Mouse (Mus musculus) ES-Bruce4 (cell line): ENCODE measurements around the gene Tle3.

Experiments
- CTCF ChIP-seq: IDR thresholded peaks from one replicate; pipeline ENCODE4 v1.8.1; 2011; ENCODE audit warnings: low read depth, low read length
- EP300 ChIP-seq: IDR thresholded peaks from 2 replicates; pipeline ENCODE4 v1.6.1; 2011; ENCODE audit warnings: low read depth, low read length; ENCODE audit not compliant: insufficient read depth
- POLR2A ChIP-seq: IDR thresholded peaks from one replicate; pipeline ENCODE4 v1.8.1; 2011; ENCODE audit warnings: low read length; ENCODE audit not compliant: insufficient read depth

DNA sequence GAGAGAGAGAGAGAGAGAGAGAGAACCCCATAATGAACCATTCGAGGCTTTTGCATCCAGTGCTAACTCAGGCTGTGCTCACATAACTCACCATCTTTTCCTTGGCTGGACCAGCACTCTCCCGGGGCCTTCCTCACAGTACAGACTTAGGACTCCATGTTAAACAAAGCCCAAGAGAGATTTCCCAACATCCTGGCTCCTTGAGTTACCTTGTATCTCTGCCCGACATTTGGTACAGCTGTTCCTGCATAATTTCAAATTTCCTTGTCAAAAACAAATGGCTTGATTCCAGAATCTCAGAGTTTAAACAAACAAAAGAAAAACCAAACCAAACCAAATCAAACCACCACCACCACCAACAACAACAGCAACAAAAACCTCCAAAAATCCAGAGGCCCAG, 55.7 kb downstream of the Tle3 start:
- TF ChIP-seq CTCF = no peak
- no peak for TF ChIP-seq POLR2A
- no peak for TF ChIP-seq EP300
